Mouse (Mus musculus): Measurements from ENCODE around the gene Pds5b. TPM values are rescaled to one million over a fixed set of nuclear protein-coding genes. Genes with fewer than 3 reads are reported as not detected.

Pds5b gene
- polyA plus RNA-seq, 1 experiment from 2014 or later, result 29.1 TPM

Other genes starting within 250 kb of the Pds5b start
- gene Zar1l, start 155.6 kb upstream of the Pds5b start, polyA plus RNA-seq (2015; fragmentation: Nextera tagmentation; extraction: Ambion mirVana), result not detected in 2 replicates
- gene Brca2, start 151.1 kb upstream of the Pds5b start, polyA plus RNA-seq (2015; fragmentation: Nextera tagmentation; extraction: Ambion mirVana), result 11.6 and 13.9 TPM in 2 replicates
- gene N4bp2l1, start 76.6 kb upstream of the Pds5b start, polyA plus RNA-seq (2015; fragmentation: Nextera tagmentation; extraction: Ambion mirVana), result 16.6 and 21.4 TPM in 2 replicates
- 30.7 and 33.0 TPM in 2 replicates for gene N4bp2l2, start 7.6 kb upstream of the Pds5b start, polyA plus RNA-seq (2015; fragmentation: Nextera tagmentation; extraction: Ambion mirVana)

All from neural tube, embryonic 15.5 days (tissue).